Mouse (Mus musculus) thymus, adult 2 months (tissue): ENCODE measurements around the gene Ppcs. TPM values are rescaled to one million over a fixed set of nuclear protein-coding genes. Genes with fewer than 3 reads are reported as not detected.

ENCODE experiments used
- DNase-seq: peaks from one replicate; pipeline ENCODE4 v3.0.0; 2021
- H3K27ac ChIP-seq: fragments of 200-500 bp; 2 replicates; pipeline ENCODE4 v1.5.1; 2012; ENCODE audit warnings: low read length, control low read depth; ENCODE audit not compliant: control insufficient read depth, insufficient read depth
- H3K27me3 ChIP-seq: fragments of 200-500 bp; 2 replicates; pipeline ENCODE4 v1.6.1; 2012; ENCODE audit warnings: mild to moderate bottlenecking, low read length, moderate library complexity, mixed read lengths; ENCODE audit not compliant: control insufficient read depth, insufficient read depth
- H3K36me3 ChIP-seq: fragments of 200-500 bp; 2 replicates; pipeline ENCODE4 v1.6.1; 2012; ENCODE audit warnings: mild to moderate bottlenecking, low read length, moderate library complexity; ENCODE audit not compliant: control insufficient read depth, insufficient read depth
- H3K4me1 ChIP-seq: fragments of 200-500 bp; replicated peaks from 2 replicates; pipeline ENCODE4 v1.6.1; 2012; ENCODE audit warnings: low read length; ENCODE audit not compliant: control insufficient read depth, insufficient read depth
- H3K4me3 ChIP-seq: fragments of 200-500 bp; 2 replicates; pipeline ENCODE4 v1.5.1; 2012; ENCODE audit warnings: mild to moderate bottlenecking, low read length, control low read depth, moderate library complexity; ENCODE audit not compliant: control insufficient read depth, insufficient read depth
- CTCF ChIP-seq: fragments of 200-500 bp; IDR thresholded peaks from 2 replicates; pipeline ENCODE4 v1.5.1; 2012; ENCODE audit warnings: mild to moderate bottlenecking, control low read depth, low read length, moderate library complexity, borderline replicate concordance; ENCODE audit not compliant: control insufficient read depth, poor library complexity, insufficient read depth; ENCODE audit errors: extremely low read depth
- POLR2A ChIP-seq: fragments of 200-500 bp; IDR thresholded peaks from 2 replicates; pipeline ENCODE4 v1.6.1; 2012; ENCODE audit warnings: mild to moderate bottlenecking, low read length, control low read depth, moderate library complexity; ENCODE audit not compliant: control insufficient read depth, poor library complexity, insufficient read depth; ENCODE audit errors: extremely low read depth
- WGBS: fragments of 180-500 bp; shearing (Covaris S2); methylation state at CpG from one replicate; pipeline ENCODE4 v1.1.7; 2018; 5-methylcytosine and 5-hydroxymethylcytosine counted together
- polyA plus RNA-seq: library from polyadenylated mRNA; depleted of rRNA; stranded (reverse); fragments of >200 nt; gene quantifications from 2 replicates; pipeline ENCODE4 v1.2.3, GENCODE M21; 2012

Gene Ppcs
- polyA plus RNA-seq, 1 experiment: 21.8 TPM

DNA sequence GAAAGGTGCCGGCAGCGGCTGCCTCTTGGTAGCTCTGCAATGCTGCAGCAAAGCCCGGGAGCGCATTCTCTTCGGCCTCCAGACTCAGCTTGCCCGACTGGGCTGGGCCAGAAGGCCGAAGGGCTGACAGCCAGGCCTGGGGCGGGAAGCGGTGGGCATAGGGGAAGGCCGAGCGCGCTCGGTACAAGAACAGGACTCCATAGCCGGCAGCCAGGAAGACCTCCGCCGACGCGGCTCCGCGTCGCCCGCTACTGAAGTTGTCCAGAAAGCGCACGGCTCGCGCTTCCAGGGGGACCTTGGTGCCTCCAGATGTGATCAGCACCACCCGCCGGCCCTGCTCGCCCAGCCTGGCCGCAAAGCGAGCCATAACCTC, 313 bp downstream of the Ppcs start:
- Histone ChIP-seq H3K36me3 (no peaks in the 10 kb centered on the region), H3K27ac (no peak overlapping the region), H3K4me1 (peaks cover 9% of the 10 kb centered on the region), H3K4me3 (peak overlapping the region; percentile 55), H3K27me3 (no peaks in the 10 kb centered on the region)
- no peak for DNase-seq
- TF ChIP-seq POLR2A (no peak), CTCF (no peak)
- WGBS: 2% methylated on average over 31 of the region's 31 CpGs

DNA sequence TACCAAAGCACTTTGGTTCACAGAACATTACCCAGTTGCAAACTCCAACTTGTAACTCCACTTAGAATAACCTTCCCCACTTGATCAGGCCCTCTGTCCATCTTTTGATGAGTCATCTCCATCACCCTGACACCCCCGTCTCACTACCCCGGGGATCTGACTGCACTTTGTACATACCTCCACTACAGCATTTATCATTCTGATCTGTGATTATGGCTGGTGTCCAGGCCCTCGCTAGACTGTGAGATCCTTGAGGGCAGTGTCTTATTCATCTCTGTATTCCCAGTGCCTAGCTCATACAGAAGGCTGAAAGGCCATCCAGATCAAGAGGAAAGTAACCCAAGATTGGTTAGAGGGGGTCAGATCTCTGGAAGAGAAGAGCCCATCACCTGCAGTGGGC, 1.0 kb downstream of the Ppcs start:
- Histone ChIP-seq H3K27ac (no peak overlapping the region), H3K4me1 (peaks cover 9% of the 10 kb centered on the region), H3K27me3 (no peaks in the 10 kb centered on the region), H3K36me3 (no peaks in the 10 kb centered on the region), H3K4me3 (no peak overlapping the region)
- TF ChIP-seq CTCF (no peak), POLR2A (no peak)
- WGBS: 71% methylated on average over 3 of the region's 3 CpGs
- DNase-seq: no peak

DNA sequence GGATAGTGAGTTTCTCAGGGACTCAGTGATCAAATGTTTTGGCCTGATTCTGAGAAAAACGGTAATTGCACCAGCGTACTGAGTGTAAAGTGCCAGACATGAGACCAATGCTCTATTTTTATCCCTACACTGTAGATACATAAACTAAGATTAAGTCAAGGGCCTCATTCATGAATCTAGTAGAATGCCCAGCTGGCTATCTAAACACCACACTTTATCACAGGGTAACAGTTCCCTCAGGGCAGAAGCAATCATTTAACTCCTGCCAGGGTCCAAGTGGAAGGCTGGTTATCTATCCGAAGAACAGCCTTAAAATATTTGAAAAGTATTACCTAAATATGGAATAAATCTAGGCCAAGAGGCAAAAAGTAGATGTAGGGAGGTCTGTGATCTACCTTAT, 4.3 kb downstream of the Ppcs start:
- Histone ChIP-seq H3K27me3 (no peaks in the 10 kb centered on the region), H3K4me3 (no peak overlapping the region), H3K27ac (no peak overlapping the region), H3K4me1 (peaks cover 15% of the 10 kb centered on the region), H3K36me3 (no peaks in the 10 kb centered on the region)
- TF ChIP-seq CTCF: no peak
- WGBS: 98% methylated on average over 3 of the region's 3 CpGs
- DNase-seq: no peak

DNA sequence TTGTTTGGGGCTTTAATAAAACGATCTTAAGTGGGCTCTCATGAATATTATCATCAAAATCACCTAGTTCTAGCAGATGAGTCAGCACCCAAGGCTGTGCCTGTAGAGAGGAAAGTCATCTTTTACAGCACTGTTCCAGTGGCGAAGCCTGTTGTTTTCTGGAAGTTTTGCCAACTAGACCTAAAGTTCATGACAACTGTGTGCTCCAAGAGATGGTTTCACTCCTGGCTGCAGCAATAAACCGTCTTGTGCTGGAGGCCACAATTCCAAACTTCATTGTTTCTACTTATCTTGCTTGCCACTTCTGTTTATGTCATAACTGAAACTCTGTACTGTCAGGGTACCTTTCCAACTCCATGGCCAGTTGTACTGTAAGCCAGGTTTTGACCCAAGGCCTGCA, 5.0 kb downstream of the Ppcs start:
- no peak for TF ChIP-seq POLR2A
- TF ChIP-seq CTCF: no peak
- no peaks in the 10 kb centered on the region for H3K36me3 ChIP-seq
- whole genome bisulfite sequencing: 90% methylated on average over 3 of the region's 3 CpGs
- peaks cover 19% of the 10 kb centered on the region for H3K4me1 ChIP-seq
- no peak overlapping the region for H3K27ac ChIP-seq
- no peak overlapping the region for H3K4me3 ChIP-seq
- H3K27me3 ChIP-seq: no peaks in the 10 kb centered on the region
- no peak for DNase-seq

DNA sequence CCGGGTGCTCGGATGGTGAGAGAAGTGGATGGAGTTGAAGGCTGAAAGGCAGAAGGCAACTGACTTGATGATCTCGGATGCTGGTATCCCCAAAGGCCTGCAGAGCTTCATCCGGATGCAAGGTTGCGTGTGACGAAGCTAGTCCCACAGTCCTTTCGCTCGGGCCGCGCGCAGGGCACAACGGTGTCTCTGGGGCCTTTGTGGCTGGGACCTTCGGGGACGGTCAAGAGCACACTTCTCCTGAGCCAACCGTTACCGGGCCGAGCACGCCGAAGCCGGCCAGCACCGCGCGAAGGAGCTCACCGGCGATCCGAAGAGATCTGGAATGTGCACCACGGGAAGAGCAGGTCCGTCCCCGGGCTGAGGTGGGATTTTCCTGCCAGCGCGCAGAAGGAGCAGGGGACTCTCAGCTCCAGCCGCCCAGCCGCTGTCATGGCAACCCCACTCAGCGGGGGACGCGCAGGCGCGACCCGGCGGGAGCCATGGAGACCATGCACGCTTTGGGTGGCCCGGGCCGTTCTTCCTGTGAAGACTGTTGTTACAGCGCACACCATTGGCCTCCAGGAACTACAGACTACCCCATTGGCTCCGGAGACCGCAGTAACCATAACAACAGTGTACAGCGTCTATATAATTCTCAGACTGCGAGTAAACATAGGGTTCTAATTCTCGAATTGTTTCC, 7.0 kb downstream of the Ppcs start, which contains the start of gene Ccdc30:
Ccdc30 (minus strand) TSS at position 450 of the 682 bp plus-strand sequence.
- Histone ChIP-seq H3K27ac (no peak within 1 kb of the TSS), H3K4me1 (peaks cover 19% of the 10 kb centered on the region), H3K27me3 (no peaks in the 10 kb centered on the region), H3K4me3 (peak within 1 kb of the TSS; percentile 45), H3K36me3 (no peaks in the 10 kb centered on the region)
- WGBS: 1% methylated on average over 49 of the region's 49 CpGs
- DNase-seq: peak; percentile 90
- TF ChIP-seq CTCF (0 out of 2 replicates have a peak, but pooled peaks have one; percentile 9), POLR2A (no peak)

DNA sequence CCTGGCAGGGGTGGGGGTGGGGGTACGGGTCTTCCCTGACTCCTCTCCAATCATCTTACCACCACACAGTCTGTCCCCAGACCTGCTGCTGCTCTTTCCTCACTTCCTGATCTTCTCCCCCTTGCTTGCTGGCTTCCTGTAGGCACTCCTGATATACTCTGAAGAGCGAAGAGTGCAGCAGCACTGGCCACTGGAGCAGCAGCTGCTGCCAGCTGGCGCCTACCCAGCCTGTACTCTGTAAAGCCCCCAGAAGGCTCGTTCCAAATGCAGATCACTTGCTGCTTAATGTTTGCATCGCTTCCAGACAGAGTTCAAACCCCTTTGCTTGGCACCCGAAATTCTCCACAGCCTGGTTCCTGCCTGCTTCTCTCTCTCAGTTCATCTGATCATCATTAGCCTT, 9.4 kb downstream of the Ppcs start:
- no peaks in the 10 kb centered on the region for H3K36me3 ChIP-seq
- H3K27ac ChIP-seq: peak overlapping the region; percentile 47
- no peak for TF ChIP-seq POLR2A
- no peaks in the 10 kb centered on the region for H3K27me3 ChIP-seq
- WGBS: 42% methylated on average over 6 of the region's 6 CpGs
- peaks cover 19% of the 10 kb centered on the region for H3K4me1 ChIP-seq
- peak; percentile 17 for DNase-seq
- no peak overlapping the region for H3K4me3 ChIP-seq
